Mouse (Mus musculus) mature B cell (primary cell): Measurements from ENCODE around the gene H1foo.

ENCODE experiments used
- in situ Hi-C: fragments of 300-500 bp; cut with MboI; formaldehyde crosslinking; loops from 2 replicates; pipeline ENCODE4 v1.14.3; 2019

H1foo gene

DNA sequence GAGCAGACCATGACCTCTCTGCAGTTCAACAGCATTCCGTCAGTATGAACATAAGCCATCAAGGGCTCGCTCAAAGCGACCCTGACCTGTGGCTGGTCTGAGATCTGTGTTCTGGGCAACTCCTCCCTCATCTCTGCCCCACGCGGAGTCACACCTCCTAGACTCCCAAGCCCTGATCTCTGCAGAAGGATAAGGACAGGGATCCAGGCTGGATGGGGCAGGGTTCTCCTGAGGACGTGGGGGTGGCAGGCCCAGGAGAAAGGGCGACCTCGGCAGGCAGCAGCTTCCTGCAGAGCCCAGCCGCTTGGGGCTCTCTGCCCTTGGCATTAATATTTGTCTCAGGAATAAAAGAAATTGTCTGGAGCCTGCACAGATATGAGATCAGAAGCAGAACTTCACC is 40.9 kb downstream of the H1foo start:
- in situ Hi-C loops: no loop called here

DNA sequence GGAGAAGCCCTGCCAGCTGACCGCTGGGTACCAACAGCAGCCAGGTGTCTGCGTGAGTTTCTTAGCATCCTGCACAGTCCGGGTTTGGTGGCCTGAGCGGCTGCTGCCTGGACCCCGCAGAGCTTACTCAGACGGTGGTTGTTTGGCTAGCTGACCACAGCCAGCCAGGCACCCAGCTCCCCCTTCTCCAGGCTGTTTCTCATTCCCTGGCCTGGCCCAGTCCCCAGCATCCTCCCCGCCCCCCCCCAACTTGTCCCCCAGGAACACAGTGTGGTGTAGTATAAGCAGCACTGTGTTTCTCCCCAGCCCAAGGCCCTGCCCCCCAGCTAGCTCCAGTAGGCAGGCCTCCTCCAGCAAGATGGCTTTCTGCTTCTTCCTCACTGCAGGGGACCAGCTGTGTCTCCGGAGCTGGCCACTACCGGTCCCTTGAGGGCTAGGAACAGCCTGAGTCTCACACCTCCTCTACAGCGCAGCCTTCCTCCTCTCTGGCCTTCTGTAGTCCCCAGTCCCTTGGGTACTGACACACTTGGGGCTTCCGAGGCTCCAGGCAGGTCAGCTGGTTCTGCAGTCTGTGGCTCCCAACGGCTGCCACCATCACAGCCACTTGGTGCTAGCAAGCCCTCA is 41.8 kb downstream of the H1foo start:
- in situ Hi-C loops: no loop called here

DNA sequence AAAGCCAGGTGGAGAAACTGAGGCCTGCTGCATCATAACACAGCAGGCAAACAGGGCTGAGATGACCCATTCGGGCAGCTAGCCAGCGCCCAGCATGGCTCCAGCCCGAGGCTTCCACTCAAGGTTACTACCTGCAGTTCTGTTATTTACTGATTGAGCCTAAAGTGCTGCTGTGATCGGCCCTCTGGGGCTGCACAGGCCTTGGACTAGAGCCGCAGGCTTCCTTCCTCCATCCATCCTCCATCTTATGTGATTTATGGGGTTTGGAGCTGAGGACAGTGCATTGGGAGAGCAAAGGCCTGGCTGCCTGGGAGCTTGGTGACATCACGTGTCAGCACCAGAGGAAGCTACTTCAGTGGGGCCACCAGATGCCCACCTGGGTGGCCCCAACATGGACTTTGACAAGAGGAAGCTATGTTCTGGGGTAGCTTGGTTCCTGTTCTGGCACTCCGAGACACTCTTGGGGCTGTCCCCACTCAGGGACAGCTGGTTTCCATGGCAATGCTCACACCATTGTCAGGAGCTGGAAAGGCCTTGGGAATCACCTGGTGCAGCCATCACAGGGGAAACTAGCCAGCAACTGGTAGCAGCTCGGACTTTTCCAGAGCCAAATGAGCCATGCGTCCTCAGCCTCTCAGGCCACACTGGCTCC is 42.5 kb downstream of the H1foo start:
- in situ Hi-C loops: no loop called here

DNA sequence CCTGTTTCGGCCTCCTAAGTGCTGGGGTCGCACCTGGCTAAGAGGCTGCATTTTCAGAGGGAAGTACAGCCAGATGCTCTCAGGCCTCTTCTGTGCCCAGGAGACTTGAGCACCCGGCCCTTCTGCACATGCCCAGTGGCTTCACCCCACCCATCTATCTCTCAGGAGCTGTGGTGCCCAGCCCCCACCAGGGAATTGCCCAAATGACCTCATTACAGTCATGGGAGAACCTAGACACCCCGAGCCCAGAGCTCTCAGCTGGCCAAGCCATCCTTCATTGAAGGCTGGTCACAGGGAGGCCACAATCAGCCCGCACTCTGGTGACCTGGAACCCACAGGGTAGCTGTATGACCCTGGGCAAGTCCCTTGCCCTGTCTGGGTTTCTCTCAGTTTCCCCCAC is 44.3 kb downstream of the H1foo start:
- in situ Hi-C loops: no loop called here

DNA sequence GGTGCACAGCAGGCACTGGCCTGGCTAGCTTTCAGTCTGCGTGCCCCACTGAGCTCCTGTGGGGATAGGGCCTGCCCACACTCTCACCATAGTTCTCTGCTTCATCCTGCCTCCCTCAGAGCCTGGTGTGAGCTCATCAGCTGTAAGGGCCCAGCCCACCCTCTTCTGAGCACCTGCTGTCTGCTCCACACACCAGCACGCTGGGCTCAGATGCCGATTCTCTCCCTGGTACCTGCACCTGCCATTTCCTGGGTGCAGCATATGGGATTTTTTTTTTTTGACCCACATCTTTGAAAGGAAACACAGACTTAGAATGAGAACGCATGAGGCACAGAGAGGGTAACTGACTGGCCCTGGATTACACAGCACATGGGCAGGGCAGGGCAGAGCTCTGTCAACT is 44.9 kb downstream of the H1foo start:
- in situ Hi-C loops: no loop called here

DNA sequence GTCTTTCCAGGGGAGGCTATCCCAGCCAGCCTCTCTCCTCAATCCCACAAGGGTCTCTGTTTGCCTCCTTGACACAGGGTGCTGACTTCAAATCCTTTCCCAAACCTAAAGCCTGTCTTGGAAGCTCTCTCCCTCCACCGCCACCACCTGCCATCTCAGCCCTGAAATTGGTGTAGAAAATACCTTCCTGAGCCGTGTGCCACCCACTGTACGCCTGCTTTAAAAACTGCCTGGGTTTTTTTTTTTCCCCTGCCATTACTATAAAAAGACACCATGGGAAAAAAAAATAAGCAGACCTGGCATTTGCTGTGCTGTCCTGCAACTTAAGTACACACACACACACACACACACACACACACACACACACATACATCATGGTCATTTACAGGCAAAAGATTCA is 45.3 kb downstream of the H1foo start:
- in situ Hi-C loops: no loop called here

DNA sequence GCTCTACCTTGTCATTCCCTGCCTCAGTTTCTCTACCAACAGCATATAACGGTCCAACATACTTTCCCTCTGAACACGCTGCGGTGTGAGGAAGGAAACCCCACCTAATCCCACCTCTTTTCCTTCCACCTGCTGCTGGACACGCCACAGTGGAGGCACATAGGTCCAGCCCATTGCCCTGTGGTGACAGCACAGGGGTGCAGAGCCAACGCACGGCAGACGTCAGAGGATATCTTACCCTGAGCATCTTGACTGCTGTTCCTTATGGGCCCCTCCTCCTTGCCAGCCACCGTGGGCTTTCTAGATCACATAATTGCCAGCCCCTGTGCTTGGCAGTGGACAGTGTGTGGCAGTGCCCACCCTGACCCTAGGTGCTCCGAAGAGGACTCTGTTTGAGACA is 45.7 kb downstream of the H1foo start:
- in situ Hi-C loops: no loop called here

DNA sequence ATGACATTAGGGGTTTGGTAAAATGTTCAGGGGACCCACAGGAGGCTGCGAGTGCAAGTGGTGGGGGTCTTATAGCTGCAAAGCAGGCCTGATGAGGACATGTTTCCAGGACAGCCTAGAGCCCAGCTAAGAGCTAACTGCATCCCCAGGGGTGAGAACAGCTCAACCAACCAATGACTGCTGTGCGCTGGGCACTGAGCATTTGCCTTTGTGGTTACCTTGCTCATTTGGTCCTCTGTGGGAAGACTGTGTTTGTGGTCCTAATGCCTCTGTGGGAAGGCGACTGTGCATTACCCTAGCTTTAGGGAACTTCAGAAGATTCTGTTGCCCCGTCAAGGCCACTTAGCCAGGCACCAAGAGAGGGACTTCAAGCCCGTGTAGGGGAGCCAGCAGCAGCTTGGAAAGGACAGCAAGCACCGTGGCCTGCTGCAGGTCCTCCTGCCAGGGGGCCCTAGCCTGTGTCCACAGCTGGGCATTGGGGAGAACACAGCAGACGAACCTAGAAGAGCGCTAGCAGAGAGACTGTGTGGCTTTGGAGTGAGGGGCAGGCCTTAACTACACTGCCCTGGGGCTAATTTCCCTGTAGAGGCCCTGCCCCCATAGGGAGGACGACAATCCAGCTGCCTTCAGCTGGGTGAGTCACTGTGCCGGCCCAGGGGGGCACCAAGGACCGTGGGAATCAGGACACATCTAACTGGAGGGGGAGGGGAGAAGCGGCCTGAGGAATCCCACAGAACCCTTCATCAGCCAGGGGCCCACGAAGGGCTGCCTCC is 46.6 kb downstream of the H1foo start:
- in situ Hi-C loops: no loop called here

DNA sequence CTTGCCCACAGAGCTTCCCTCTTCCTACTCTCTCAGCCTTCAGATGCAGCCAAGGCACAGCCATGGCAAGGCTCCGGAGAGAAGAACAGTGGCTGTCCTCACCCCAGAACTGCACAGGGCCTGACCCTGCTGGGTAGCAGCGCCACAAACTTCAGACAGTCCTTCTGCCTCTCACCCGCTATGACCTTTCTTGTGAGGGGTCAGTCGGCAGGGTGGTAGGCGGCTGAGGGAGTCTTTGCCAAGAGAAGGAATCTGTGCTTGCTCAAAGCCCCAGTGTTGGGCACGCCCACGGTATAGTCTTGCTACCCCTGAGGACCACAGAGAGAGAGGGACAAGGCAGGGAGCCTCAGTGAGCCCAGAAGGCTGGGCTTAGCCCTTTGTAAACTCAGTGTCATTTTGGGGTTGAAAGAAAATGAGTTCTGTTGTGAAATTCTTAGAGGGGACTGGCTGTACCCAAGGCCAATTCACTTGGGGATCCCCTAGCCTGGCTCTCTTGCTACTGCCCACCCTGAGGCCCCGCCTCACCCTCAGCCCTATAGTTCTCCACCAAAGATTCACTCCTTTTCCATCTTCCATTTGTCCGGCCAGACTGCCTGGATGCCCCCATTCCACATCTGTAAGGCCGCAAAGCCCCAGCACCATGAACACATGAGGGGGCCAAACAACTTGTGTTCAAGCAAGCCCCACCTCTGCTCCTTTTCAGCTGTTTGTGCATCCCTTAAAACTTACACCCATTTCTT is 47.3 kb downstream of the H1foo start:
- in situ Hi-C loops: no loop called here

DNA sequence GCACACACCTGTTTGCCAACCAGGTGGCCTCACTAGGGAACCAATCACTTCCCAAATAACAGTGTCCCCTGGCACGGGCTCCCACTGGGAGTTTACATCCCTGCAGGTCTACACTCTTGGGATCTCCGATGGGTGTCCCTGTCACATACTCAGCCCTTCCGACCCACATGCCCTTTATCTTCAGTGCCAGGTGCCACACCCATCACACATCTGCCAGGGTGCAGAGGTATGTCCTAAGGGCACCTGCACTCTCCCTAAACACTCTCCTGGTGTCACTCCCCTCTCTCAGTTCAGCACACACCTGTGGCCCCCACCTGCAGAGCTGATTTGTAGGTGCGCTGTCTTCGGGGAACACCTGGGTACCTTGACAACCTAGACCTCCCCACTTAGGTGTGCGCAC is 48.2 kb downstream of the H1foo start:
- in situ Hi-C loops: no loop called here

DNA sequence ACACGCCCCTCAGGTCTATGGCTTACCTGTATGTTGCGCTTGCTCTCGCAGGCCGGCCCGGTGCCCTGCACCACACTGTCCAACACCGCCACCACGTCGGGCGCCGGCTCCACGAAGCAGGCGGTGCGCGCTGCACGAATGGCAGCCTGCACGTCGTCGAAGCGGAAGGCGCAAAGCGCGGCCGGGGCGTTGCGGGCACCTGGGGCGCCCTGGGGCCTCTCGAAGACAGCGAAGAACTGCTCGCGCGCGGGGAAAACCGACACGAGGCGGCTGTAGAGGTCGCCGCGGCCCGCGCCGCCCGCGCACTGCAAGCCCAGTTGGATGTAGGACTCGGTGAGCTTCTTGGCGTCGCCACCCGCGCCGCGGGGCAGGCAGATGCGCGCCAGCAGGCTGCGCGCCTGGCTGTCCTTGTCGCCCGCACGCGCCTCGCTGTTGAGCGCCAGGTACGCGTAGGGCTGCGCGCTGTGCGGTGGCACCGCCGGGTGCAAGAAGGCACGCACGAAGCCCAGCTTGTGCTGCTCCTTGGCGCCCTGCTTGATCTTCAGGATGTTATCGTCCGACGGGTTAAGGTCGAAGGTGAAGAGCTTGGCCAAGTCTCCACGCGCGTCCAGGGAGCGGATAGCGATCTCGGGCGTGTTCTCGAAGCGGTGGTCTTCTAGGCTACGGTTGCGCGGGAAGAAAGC is 48.9 kb downstream of the H1foo start:
- in situ Hi-C loops: no loop called here

DNA sequence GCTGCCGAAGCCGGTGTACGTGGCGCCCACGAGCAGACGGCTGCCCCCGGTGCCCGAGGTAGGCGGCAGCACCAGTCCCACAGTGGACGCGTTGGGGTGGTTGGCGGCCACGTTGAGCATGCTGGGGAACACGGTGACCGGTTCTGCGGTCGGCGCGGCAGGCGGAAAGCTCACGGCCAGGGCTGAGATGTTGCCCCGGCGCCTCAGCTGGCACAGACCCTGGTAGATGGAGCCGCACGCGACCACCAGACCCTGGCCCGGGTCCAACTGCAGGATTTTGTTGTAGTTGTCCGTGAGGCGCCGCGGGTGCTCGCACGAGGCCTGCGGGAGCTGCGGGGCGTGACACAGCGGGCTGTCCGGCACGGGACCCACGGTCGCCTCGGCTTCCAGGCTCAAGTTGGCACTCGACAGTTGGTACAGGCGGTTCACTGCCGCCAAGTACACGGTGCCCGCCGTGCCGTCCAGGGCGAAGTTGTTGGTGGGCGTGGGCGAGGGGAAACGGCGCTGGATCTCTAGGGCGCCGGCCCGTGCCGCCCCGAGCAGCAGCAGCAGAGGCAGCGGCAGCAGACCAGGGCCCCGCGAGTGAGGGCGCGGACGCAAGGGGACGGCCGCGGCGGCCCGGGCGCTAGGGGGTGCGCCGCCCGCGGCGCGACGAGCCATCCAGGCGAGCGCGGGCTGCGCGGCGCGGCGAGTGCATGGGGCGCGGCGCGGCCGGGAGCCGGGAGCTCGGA is 49.6 kb downstream of the H1foo start:
- in situ Hi-C loops: no loop called here

DNA sequence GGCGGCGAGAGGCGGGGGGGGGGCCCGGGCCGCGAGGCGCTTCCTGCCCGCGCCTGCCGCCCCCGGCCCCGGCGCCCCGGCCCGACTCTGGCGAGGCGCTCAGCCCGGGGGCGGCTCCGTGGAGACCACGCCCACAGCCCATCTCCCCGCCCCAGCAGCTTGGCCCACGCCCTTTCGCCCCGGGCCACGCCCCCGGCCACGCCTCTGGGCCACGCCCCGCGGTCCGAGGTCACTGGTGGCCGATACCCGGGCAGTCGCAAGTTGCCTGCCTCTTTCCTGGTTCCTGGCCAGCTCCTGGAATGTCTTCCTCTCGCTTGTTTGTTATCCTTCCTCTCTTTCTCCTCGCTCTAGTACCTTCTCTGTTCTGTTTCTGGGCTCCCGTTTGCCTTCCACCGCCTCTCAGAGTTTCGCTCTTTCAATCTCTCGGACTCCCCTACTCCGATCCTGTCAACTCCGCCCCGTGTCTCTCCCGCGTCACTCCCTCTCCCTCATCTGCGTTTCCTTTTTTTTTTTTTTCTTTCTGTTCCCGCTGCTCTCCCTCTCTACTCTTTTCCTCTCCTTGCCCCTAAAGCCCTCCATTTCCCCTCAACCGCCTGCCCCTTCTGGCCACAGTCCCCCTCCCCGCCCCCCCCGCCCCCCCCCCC is 50.3 kb downstream of the H1foo start, which contains the start of gene Plxnd1:
TSS of gene Plxnd1 (minus strand) at position 129 of the 644 bp plus-strand sequence.
- in situ Hi-C loops: no loop called here

DNA sequence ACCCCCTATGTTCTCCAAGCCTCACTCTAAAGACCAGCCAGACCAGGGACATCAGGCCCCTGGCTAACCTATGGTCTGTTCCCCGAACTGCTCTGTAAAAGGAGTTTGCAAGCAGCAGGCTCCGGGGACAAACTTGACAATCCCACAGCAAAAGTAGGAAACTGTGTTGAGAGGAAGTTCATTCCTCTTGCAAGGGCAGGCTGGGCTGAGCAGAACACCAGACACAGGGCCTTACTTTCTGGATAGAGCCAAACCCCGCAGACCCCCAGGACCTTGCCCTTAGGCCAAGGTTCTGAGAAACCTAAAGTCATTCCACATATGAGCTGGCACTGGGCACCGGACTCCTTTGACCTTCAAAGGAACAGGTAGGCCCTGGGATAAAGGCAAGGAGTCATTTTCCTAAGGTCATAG is 50.8 kb downstream of the H1foo start:
- in situ Hi-C loops: no loop called here

DNA sequence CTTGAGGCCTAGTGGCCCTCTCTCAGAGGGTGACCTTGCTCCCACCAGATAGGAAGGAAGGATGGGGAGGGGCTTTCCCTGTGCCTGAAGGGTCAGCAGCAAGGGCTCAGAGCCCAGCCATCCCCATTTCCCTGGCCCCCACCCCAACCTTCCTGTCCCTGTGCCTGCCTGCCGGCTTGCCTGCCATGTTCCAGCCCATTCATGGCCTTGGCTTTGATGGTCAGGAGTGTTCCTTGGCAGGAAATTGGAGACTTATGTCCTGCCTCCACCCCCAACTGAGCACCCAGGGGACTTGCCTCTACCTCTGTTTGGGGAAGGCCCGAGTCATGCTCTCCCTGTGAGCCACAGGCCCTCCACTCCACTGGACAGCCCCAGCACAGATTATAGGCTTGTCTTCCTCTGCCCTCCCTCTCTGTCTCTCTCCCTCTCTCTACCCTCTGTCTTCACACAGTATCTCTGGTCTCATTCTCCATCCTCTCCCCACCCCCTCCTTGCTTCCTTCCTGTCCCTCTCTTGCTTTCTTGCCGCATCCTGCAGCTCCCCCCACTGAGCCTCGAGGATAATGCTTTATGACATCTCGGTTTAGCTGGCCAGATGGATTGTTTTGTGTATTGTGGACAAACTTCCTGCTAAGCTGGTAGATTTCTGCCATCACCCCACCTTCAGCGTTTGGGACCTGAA is 51.6 kb downstream of the H1foo start:
- in situ Hi-C loops: no loop called here

DNA sequence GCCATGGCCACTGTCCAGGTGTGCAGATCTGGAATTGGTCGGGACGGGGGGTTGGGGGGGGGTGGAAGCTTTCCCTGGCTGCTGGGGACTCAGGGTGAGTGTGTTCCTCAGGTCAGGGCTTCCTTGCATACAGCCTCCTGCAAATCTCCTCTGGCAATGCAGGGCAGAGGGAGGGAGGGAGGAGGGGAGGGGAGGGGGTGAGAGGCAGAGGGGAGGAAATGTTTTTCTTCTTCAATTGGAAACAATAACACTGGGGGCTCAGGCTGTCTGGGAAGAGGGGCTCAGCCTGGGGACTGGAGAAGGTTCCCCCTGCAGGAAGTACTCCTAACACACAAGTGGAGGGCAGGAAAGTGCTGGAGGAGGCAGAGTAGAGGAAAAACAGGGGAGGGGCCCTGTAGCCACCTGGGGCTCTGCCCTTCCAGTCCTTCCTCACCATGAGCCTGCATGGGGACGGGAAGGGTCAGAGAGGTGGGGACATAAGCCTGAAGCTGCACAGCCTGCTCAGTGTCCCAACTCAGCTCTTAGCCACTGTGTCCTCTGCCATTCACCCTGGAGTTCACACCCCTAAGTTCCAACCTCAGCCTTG is 53.1 kb downstream of the H1foo start:
- in situ Hi-C loops: no loop called here

DNA sequence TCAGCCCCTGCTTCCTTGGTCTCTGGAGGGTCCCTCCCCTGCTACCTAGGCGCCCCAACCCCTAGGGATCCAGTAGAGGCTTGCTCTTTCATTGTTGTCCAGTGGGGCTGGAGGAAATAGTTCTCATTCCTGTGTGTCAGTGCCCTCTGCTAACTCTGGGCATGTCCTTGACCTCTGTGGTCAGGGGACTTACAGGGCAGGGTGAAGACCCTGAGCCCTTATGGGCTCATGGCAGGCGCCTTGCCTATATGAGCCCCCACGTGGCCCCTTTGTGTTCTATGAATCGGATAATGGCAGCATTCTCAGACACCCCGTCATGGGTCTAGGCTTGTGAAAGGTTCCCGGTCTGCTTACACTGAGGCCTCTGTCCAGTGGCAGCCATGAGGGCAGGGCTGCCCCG is 54.0 kb downstream of the H1foo start:
- in situ Hi-C loops: no loop called here

DNA sequence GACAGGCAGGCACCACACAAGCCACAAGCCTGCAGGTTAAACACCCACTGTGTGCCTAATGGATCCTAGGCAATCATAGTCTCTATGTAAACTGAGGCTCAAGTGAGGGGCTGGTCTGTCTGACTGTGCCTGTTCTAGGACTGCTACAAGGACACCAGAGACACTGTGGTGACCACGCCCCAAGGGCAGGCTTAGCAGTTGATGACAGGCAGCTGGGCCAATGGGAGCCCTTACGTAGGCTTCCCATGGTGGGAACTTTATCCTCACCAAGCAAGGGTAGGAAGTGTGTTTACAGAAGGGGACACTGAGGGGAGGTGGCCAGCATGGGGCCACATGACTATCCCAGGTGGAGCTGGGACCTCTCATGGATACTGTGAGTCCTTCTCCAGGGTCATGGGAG is 54.5 kb downstream of the H1foo start:
- in situ Hi-C loops: no loop called here
